ENCODE assay signal across 10 mouse cellular contexts in the genomic region with DNA sequence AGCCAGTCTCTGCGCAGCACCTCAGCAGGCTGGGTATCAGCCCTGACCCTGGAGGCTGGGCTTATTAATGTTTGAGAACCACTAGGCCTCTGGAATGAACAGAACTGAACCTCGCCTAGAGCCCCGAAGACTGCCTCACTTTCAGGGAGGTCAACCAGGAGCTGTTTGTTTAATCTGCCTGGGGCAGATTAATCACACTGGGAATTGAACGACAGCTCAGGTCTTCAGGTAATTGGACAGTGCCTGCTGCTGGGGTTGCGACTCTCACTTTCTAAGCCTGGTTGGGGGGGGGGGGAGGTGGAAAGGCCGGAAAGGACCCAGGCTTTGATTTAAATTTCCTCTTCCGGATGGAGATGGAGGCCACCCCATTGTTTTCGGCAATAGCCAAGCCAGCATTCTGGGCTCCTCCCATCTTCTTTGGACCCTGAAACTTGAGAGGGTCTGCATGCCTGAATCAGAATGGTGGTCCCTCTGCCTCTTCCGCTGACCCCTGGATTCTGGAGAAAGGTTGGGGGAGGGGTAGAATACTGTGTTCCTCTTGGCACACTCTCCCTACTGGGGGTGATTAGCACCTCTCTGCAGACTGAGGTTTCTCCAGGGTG.
A peak's percentile ranks its signal among the peaks of the same experiment; 100 is the strongest.
DNase-seq lines count a peak whose midpoint lies in the region; ATAC-seq and TF ChIP-seq lines count a peak whose summit lies in the region.
"Had no signal": no experiment of that assay in that cellular context is flagged by ENCODE, and none has a peak within 500 bp of the region (broad histone marks: within the 10 kb centered on the region; RNA-seq: fewer than 3 reads in every experiment).

No protein-coding gene starts in this region.

- peak; percentile 25; the same call in 1 of the 2 replicates for TF ChIP-seq EP300 in lung, postnatal 0 days (IDR thresholded peaks at IDR 0.05)

- peak overlapping the region; percentile 28; the same call in 1 of the 2 replicates for H3K27ac ChIP-seq in heart, embryonic 15.5 days
- H3K27ac ChIP-seq in lung, postnatal 0 days (ENCODE audit: low read length), result no peak overlapping the region
- peak overlapping the region; percentile 76 for H3K27ac ChIP-seq in embryonic facial prominence, embryonic 10.5 days (replicated peaks)
- peak overlapping the region; percentile 48 for H3K27ac ChIP-seq in midbrain, embryonic 15.5 days
- H3K27ac ChIP-seq in cerebellum, adult 2 months (ENCODE audit: insufficient read depth, low read length), result no peak overlapping the region

- TF ChIP-seq POLR2A in cerebellum, adult 2 months (IDR thresholded peaks at IDR 0.05; ENCODE audit: borderline replicate concordance, insufficient read depth, low read length), result no peak

- WGBS in heart, embryonic 15.5 days, result 27% methylated on average over 9 of the region's 9 CpGs
- WGBS in lung, postnatal 0 days, result 36% methylated on average over 9 of the region's 9 CpGs
- 10% methylated on average over 9 of the region's 9 CpGs for WGBS in embryonic facial prominence, embryonic 10.5 days
- WGBS in midbrain, embryonic 15.5 days, result 22% methylated on average over 9 of the region's 9 CpGs
- 68% methylated on average over 9 of the region's 9 CpGs for WGBS in cerebellum, adult 2 months

- ATAC-seq in heart, embryonic 15.5 days (replicated peaks; ENCODE audit: insufficient number of reproducible peaks, insufficient read depth, low FRiP score, low read depth), result no peak
- ATAC-seq in lung, postnatal 0 days, result peak; percentile 16; the same call in 1 of the 2 replicates
- ATAC-seq in midbrain, embryonic 15.5 days (replicated peaks), result no peak
- no peak for ATAC-seq in erythroblast, adult 5-6 weeks (replicated peaks; ENCODE audit: low FRiP score, poor library complexity, severe bottlenecking)
- ATAC-seq: liver, postnatal 0 days had no signal

- H3K9ac ChIP-seq in heart, embryonic 15.5 days, result no peak overlapping the region; the same call in 1 of the 2 replicates
- no peak overlapping the region for H3K9ac ChIP-seq in lung, postnatal 0 days (replicated peaks; ENCODE audit: low read depth)
- no peak overlapping the region for H3K9ac ChIP-seq in midbrain, embryonic 15.5 days
- H3K9ac ChIP-seq: liver, postnatal 0 days had no signal

- no peaks in the 10 kb centered on the region for H3K9me3 ChIP-seq in heart, embryonic 15.5 days (replicated peaks)
- no peaks in the 10 kb centered on the region for H3K9me3 ChIP-seq in lung, postnatal 0 days (ENCODE audit: low read length)
- no peaks in the 10 kb centered on the region for H3K9me3 ChIP-seq in embryonic facial prominence, embryonic 10.5 days
- no peaks in the 10 kb centered on the region for H3K9me3 ChIP-seq in midbrain, embryonic 15.5 days

- H3K36me3 ChIP-seq in heart, embryonic 15.5 days, result peaks cover 7% of the 10 kb centered on the region; the same call in 1 of the 2 replicates
- peaks cover 6% of the 10 kb centered on the region; the same call in 1 of the 2 replicates for H3K36me3 ChIP-seq in lung, postnatal 0 days (ENCODE audit: insufficient read depth, low read length)
- peaks cover 7% of the 10 kb centered on the region; the same call in 1 of the 2 replicates for H3K36me3 ChIP-seq in embryonic facial prominence, embryonic 10.5 days (replicated peaks)
- 0 out of 2 replicates have a peak, but pooled peaks cover 2% of the 10 kb centered on the region for H3K36me3 ChIP-seq in midbrain, embryonic 15.5 days (replicated peaks)

- no peak overlapping the region for H3K4me3 ChIP-seq in heart, embryonic 15.5 days
- no peak overlapping the region for H3K4me3 ChIP-seq in lung, postnatal 0 days (ENCODE audit: low read depth, low read length)
- H3K4me3 ChIP-seq in embryonic facial prominence, embryonic 10.5 days, result peak overlapping the region; percentile 32
- no peak overlapping the region for H3K4me3 ChIP-seq in midbrain, embryonic 15.5 days
- no peak overlapping the region for H3K4me3 ChIP-seq in cerebellum, adult 2 months (replicated peaks; ENCODE audit: insufficient read depth, low read depth, low read length)

- peaks cover 71% of the 10 kb centered on the region for H3K4me1 ChIP-seq in heart, embryonic 15.5 days (replicated peaks)
- H3K4me1 ChIP-seq in lung, postnatal 0 days (ENCODE audit: insufficient read depth, low read depth, low read length), result no peaks in the 10 kb centered on the region
- H3K4me1 ChIP-seq in embryonic facial prominence, embryonic 10.5 days, result peaks cover 78% of the 10 kb centered on the region
- peaks cover 62% of the 10 kb centered on the region for H3K4me1 ChIP-seq in midbrain, embryonic 15.5 days
- H3K4me1 ChIP-seq in cerebellum, adult 2 months (ENCODE audit: control insufficient read depth, insufficient read depth, low read length), result peaks cover 51% of the 10 kb centered on the region

- no peak for TF ChIP-seq CTCF in lung, postnatal 0 days (IDR thresholded peaks at IDR 0.05)
- no peak for TF ChIP-seq CTCF in cerebellum, adult 2 months (IDR thresholded peaks at IDR 0.05; ENCODE audit: borderline replicate concordance, insufficient read depth, low read depth, low read length)

- intact Hi-C loops in heart, postnatal 36 days (cut with DNase I), result no loop called here

- no peak overlapping the region for H3K4me2 ChIP-seq in heart, embryonic 15.5 days
- no peak overlapping the region for H3K4me2 ChIP-seq in lung, postnatal 0 days (replicated peaks; ENCODE audit: low read depth, low read length)
- no peak overlapping the region for H3K4me2 ChIP-seq in midbrain, embryonic 15.5 days

- H3K27me3 ChIP-seq in heart, embryonic 15.5 days, result no peaks in the 10 kb centered on the region
- H3K27me3 ChIP-seq in lung, postnatal 0 days (replicated peaks; ENCODE audit: insufficient read depth, low read length), result no peaks in the 10 kb centered on the region
- peaks cover 6% of the 10 kb centered on the region; the same call in 1 of the 2 replicates for H3K27me3 ChIP-seq in embryonic facial prominence, embryonic 10.5 days (replicated peaks; ENCODE audit: low read depth, poor library complexity, severe bottlenecking)
- H3K27me3 ChIP-seq in midbrain, embryonic 15.5 days (replicated peaks), result no peaks in the 10 kb centered on the region
- no peaks in the 10 kb centered on the region for H3K27me3 ChIP-seq in cerebellum, adult 2 months (ENCODE audit: control insufficient read depth, insufficient read depth, low read length)

- no peak for DNase-seq in heart, postnatal 36 days
- DNase-seq in lung, postnatal 0 days (ENCODE audit: low spot score), result no peak
- DNase-seq in lung, postnatal 36 days, result no peak
- peak; percentile 70 for DNase-seq in embryonic facial prominence, embryonic 10.5 days (ENCODE audit: low spot score)
- DNase-seq in cerebellum, adult 2 months, result no peak
- DNase-seq: kidney, adult 2 months; liver, postnatal 0 days had no signal

Comparison
In these comparisons a context has a peak if more than half of its experiments do, and no peak if none do; other contexts are left out.
1. H3K27ac ChIP-seq: peak in heart, embryonic 15.5 days (single experiment), embryonic facial prominence, embryonic 10.5 days (single experiment) and midbrain, embryonic 15.5 days (single experiment); none in lung, postnatal 0 days (single experiment) and cerebellum, adult 2 months (single experiment).